Mouse (Mus musculus) left cerebral cortex, adult 8-10 months (tissue): ENCODE measurements around the gene Pigs. TPM values are rescaled to one million over a fixed set of nuclear protein-coding genes. Genes with fewer than 3 reads are reported as not detected.
A peak's percentile ranks its signal among the peaks of the same experiment; 100 is the strongest.

Experiments
- DNase-seq, 2 experiments: peaks; one replicate each; pipeline ENCODE4 v3.0.0; 2022; ENCODE audit warnings: low spot score in 2 of 2
- total RNA-seq, 4 experiments: library from RNA; stranded (reverse); gene quantifications; 2 replicates each; pipeline ENCODE4 v1.2.4; 2022

The Pigs gene
- total RNA-seq, 4 experiments from 2014 or later, result 57.1 to 62.1 (median 59.4) TPM

DNA sequence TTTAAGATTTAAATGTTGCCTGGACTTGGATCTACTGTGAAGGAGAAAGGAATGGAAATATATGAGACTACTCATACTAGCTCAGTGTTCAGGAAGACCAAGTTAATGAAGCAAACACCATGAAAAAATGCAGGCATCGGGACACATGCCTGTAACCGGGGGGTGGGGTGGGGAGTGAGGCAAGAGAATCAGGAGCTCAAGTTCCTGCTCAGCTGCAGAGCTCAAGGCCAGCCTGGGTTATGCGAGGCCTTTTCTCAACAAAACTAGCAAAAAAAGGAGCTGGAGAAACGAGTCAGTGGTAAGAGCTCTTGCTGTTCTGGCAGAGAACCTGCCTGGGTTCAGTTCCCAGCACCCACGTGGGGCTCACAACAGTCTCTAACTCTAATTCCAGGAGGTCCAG is 5.8 kb downstream of the Pigs start:
- no peak for DNase-seq

GRCm38 (mm10) chr11:78337040-78337439 is 8.8 kb downstream of the Pigs start:
- no peak for DNase-seq

DNA sequence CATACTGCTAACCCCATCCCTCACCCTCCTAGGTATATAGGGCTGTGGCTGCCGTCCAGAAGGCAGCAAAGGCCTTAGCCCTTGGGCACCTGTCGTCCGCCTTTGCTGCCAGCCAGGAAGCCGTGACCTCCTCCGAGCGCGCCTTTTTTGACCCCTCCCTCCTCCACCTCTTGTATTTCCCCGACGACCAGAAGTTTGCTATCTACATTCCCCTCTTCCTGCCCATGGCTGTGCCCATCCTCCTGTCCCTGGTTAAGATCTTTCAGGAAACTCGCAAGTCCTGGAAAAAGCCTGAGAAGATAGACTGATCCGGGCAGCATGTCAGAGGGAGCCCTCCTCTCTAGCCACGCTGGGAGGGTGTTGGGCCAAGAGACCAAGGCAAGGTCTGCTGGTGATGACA is 13.5 kb downstream of the Pigs start:
- DNase-seq, result no peak

DNA sequence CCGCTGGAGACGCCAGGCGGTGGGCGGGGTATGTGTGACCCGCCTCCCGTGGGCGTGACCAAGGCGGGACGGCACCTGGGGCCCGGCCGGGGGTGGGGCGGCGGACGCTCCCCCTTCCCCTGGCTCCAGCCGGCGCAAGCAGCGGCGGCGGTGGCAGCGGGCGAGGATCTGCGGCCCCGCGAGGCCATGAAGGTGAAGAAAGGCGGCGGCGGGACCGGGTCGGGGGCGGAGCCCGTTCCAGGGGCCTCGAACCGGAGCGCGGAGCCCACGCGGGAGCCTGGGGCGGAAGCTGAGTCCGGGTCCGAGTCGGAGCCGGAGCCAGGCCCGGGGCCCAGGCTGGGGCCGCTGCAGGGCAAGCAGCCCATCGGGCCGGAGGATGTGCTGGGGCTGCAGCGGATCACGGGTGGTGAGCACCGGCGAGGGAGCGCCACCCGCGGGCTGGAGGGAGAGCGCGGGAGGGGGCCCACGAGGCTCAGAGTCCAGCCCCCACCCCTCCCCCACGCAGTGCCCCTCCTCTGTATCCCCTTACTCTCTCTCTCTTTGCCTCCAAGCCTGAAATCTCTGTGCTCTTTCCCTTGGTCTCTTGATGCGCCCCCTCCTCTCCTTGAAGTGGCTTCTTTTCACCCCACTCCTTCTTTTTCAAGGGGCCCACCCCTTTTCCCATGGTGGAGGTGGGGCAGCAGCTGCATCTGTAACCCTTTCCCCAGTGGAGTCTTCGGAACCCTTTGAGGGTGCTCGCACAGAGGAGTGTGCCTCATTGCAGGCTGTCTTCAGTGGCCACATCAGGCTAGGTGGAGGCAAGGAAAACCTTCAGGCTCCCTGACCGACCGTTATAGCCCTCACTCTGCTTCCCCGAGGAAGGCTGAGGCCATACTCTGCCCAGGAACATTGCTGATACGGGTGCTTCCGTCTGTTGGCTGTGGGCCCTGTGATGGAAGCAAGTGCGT is 15.4 kb downstream of the Pigs start, which contains the start of gene Unc119:
Gene Unc119 (plus strand): TSS at position 102 of the 947 bp plus-strand sequence.
- DNase-seq, result peak in 1 of 2 experiments; percentile 69

- DNase-seq, result no peak
These were observed 16.2 kb downstream of the Pigs start for GRCm38 (mm10) chr11:78344328-78344889.

DNA sequence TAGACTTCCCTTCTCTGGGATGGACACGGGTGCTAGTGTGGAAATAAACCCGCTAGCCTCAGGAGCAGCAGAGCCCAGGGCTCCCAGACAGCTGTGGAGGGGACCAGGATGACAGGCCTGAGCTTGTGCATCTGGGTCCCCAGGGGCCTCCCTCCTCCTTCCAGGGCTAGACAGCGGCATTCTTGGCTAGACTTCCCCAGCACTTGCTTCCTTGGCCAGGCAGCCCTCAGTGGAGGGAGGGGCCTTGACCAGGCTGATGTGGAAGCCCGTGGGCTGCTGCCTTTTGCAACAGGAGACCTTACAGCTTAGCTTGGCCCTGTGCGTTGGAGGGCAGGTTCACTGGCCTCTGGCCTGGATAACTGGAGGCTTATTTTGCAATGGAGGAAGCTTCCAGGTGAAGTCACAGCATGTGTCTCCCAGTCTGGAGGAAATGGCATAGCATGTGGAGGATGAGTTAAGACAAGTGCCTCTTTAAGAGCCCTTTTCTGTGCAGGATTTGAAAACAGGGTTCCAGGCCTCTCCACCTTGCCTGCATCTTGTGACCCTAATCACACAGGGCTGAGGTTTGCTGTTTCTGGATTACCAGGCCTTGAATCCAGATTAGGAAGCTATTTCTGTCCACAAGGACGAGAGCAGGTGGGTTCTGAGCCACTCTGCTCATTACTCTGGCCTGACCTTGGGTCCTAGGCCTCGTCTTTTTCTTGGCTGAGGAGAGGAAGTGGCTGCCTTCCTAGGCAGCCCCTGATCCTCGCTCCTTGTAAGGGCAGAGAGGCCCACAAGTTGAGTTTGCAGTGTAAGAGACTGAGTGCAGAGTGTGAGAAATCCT is 16.9 kb downstream of the Pigs start:
- no peak for DNase-seq

DNA sequence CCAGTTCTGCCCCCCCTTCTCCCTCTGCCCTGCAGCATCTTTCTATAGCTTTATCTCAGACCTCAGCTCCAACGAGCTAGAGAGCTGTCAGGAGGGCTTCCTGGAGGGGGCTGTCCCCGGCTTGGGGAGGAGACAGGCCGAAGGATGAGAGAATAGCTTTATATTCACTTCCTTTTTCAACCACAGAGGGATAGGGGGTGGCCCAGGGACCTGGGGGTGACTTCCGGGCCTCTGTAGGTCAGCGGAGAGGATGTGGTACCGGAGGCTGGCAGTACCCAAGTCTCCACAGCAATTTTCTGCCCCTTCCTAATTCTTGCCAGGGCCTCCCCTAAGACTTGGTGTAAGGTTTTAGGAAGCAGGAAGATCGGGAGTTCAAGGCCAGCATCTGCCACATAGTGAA is 17.6 kb downstream of the Pigs start:
- DNase-seq, result no peak

DNA sequence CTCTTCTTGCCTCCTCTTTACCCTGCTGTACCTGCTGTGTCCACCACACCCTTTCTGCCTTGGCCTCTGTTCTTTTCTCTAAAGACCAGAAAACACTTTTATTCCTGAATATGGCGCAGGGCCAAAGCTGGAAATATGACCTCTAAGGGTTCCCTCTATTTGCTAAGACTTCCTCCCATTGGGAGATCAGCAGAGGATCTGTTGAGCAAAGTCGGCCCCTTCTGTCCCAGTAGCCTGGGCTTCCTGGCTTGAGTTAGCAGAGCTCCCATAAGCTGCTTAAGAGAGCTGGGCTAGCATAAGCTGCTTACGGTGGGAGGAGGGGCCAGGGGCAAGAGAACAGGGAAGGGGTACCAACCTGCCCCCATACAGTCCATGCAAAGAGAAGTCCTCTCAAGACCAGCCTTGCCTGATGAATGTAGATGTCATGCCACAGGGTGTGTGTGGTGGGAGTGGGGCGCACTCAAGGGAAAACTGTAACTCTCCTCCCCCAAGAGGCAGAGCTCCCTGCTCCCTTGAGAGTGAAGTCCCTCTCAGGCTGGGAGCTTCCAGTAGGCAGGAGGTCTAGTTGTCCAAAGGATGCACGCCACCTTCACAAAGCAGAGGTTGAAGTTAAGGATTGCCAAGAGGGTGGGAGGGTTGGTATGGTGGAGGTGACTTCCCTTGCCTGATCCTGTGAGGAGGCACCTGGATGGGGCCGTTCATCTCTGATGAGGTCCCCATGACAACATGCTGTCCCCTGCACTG is 18.3 kb downstream of the Pigs start:
- no peak for DNase-seq

DNA sequence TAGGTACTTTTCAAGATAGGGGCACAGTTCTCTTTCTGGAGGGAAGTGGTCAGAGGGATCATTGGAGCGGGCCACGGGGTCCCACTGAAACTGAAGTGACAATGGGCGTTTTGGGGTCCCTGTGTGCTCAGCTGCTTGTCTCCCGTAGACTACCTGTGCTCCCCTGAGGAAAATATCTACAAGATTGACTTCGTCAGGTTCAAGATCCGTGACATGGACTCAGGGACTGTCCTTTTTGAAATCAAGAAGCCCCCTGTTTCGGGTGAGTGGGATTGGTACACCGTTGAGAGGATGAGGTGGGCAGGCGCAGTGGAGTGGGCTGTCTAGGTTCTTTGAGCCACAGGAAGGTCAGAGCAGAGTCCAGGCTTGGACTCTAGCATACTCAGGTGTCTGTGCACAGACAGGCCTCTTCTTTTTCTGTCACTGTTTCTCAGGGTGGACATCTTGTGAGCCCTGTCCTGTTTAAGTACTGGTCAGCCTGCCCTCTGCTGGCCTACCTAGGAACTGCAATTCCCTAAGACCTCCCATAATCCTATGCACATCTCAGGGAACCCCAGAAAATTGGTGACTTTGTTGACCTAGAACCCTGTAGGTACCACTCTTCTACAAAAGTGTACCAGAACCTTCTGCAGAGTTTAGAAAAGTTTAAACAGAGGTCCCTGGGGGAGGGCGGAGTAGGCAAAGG is 19.0 kb downstream of the Pigs start:
- DNase-seq, result no peak

DNA sequence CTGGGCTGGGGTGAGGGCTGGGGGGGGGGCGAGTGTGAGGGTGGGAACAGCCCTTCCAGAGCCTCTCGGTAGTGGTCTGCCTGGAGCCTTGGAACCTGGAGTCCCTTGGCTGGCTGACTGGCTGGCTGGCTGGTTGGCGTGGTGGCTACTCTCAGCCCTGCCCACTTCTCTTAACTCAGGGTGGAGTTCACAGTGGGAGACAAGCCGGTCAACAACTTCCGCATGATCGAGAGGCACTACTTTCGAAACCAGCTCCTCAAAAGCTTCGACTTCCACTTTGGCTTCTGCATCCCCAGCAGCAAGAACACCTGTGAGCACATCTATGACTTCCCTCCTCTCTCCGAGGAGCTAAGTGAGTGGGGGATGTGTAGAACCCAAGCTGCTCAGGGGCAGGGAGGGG is 19.7 kb downstream of the Pigs start:
- no peak for DNase-seq

GRCm38 (mm10) chr11:78348474-78348873 is 20.3 kb downstream of the Pigs start:
- DNase-seq, result no peak

DNA sequence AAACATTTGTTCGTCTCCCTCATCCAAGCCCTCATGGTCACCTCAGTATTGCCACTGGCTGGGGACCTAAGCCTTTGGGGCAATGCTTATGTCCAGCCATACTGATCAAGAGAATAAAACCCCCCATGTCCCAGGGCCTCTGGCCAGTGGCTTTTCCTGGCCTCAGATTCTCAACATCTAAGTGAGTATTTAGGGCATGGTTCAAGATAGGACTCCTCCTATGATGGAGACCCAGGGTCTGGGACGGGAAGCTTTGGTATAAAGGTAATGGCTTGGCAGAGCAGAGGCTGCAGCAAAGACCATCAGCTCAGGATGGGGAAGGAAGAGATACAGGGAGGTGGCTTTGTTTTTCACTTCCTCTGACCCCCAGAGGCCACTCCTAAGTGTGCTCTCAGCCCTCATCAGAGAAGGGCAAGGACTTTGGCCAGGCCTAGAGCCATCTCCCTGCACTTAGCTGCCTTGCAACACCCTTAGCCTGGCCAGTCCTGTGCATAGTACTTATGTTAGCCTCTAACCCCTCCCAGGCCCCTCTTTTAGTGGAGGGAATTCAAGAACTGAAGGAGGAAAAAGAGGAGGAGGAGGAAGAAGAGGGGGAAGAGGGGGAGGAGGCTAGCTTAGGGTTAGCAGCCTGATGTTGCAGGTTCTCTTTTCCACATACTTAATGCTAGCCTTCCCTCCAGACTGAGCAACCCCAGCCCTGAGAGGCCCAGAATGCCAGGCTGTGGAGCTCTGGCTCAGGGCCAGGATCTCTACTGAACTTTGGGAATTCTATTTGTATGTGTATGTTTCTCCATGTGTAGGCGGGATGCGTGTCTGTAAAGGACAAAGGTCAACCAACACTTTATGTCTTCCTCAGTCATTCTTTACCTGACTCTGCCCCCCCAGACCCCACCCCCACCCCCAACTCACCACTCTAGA is 21.5 kb downstream of the Pigs start:
- no peak for DNase-seq

DNA sequence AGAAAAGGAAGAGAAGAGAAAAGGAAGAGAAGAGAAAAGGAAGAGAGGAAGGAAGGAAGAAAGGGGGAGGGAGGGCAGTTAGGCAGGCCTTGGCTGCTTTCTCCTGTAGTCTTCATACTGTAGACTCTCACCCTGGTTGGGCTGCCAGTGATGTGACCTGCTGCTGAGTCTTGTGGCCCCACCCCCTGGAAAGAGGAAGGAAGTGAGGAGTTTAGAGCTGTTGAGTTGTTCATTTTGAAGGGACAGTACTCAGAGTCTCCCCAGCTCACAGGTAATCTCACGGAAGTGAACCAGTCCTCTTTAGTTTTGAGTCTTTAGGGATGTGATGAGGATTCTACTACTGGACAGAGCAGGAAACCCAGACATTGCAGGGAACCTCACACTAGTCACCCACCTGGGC is 24.9 kb downstream of the Pigs start:
- no peak for DNase-seq

DNA sequence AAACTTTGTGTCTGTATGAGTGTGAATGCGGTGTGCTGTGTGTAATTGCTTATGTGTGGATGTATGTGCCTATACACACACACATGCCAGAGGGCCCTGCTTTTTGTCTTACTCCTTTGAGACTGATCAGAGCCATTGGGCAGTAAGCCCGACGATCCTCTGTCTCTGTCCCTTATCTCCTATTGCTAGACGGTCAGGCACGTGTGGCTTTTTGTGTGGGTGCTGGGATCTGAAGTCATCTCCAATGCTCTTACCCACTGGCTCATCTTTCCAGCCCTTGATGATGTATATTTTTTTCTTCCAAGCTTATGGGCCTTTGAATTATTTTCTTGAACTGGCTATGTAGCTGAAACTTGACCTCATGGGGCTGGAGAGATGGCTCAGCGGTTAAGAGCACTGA is 26.7 kb downstream of the Pigs start:
- no peak for DNase-seq

- DNase-seq, result no peak
These were observed 27.4 kb downstream of the Pigs start for GRCm38 (mm10) chr11:78355471-78356238.

DNA sequence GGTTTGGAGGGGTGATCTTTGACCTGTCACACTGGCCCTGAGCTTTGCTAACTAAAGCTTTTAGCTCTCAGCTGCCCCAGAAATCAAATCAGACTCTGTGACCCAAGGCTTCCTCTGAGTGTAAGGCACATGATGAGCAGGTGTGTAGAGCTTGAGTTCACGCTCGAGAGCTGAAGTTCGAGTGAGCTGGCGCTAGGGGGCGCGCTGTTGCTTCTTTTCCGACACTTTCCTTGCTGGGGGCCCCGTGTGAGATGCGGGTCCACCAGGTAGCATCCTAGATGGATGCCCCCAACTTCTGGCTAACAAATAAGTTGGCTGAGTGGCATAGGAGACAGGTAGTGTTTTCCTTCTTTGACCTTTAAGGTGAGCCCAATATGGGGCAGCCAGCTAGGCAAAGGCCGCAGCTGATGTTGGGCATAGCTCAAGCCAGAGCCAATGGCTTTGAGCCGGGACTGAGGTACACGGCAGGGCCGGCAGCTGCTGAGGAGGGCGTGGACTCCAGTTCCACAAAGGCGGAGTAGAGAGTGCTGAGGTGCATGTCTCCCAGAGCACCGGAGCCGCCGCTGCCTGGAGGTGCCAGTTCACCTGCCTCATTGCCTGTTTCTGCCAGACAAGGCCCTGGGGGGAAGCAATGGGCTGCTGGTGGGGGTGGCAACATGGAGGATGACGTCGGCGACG is 30.3 kb downstream of the Pigs start:
- DNase-seq, result no peak

DNA sequence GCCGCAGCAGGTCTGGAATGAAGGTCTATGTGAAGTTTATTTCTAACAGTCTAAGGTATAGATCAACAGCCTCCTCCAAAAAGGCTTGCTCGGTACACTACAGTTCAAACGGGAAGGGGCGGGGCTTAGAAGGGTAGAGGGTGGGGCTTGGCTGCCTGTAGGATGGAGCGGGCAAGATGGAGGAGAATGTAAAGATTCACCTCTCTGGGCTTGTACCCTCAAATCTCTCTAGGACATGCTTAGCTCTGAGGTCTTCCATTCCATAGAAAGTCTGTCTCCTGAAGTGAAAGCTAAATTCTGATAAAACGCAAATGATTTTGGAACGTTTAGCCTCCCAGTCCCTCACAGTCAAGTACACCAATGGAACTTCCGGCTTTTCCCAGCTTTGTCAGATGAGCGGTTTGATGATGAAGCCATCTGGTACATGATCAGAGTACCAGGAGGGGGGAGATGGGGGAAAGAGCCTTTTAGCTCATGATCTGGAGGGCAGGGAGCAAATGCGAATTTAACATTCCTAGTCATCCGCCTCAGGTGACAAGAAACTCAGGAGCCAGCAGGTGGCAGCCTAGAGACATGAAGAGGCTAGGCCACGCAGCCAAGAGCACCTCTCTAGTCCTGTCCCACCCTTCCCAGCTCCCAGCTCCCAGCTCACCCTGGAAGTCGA is 32.0 kb downstream of the Pigs start:
- peak in 1 of 2 experiments; percentile 44 for DNase-seq

DNA sequence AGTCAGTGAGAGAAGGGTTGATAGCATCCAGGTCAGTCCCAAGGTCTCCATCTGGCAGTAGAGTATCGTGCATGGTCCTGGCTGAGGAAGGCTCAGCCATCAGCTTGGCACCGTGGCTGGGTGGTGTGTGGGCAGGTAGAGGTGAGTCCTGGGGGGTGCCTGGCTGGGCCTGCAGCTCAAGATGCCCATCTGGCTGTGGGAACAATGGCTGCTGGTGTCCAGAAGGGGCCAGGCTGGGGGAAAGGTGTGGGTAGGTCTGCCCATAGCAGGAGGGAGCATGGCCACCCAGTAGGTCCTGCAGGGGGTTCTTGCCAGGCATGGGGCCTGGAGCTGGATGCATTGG is 32.5 kb downstream of the Pigs start:
- no peak for DNase-seq
